Mouse (Mus musculus) thymus, postnatal 36 days (tissue): Measurements from ENCODE around the gene Cadm3.

Experiments used
- DNase-seq, 2 experiments: peaks; one replicate each; pipeline ENCODE4 v3.0.0; 2022; ENCODE audit warnings: mixed read lengths in 2 of 2

The Cadm3 gene

GRCm38 (mm10) chr1:173357799-173358198 is 9.7 kb downstream of the Cadm3 start:
- DNase-seq, result no peak

GRCm38 (mm10) chr1:173356699-173357098 is 10.8 kb downstream of the Cadm3 start:
- no peak for DNase-seq

- no peak for DNase-seq
Measured at GRCm38 (mm10) chr1:173355107-173355846, 12.2 kb downstream of the Cadm3 start.

GRCm38 (mm10) chr1:173350372-173350957 is 17.0 kb downstream of the Cadm3 start, which contains the start of gene Aim2:
TSS of gene Aim2 (plus strand) at chr1:173350879.
- no peak for DNase-seq

- peak in 1 of 2 experiments; percentile 9 for DNase-seq
Measured at GRCm38 (mm10) chr1:173349946-173350345, 17.5 kb downstream of the Cadm3 start.

GRCm38 (mm10) chr1:173349192-173349591 is 18.3 kb downstream of the Cadm3 start:
- no peak for DNase-seq

GRCm38 (mm10) chr1:173348527-173348926 is 19.0 kb downstream of the Cadm3 start:
- DNase-seq, result no peak

- DNase-seq, result no peak
Measured at GRCm38 (mm10) chr1:173345112-173345511, 22.4 kb downstream of the Cadm3 start.

- DNase-seq, result no peak
Measured at GRCm38 (mm10) chr1:173343934-173344333, 23.6 kb downstream of the Cadm3 start.

GRCm38 (mm10) chr1:173342425-173342824 is 25.1 kb downstream of the Cadm3 start:
- no peak for DNase-seq

- DNase-seq, result peak in 1 of 2 experiments; percentile 28
Measured at GRCm38 (mm10) chr1:173339543-173339942, 28.0 kb downstream of the Cadm3 start.

GRCm38 (mm10) chr1:173337008-173337407 is 30.5 kb downstream of the Cadm3 start:
- DNase-seq, result no peak

GRCm38 (mm10) chr1:173335903-173336302 is 31.6 kb downstream of the Cadm3 start:
- DNase-seq, result no peak

GRCm38 (mm10) chr1:173333312-173334253 is 33.9 kb downstream of the Cadm3 start, which contains the start of gene Ackr1:
TSS of gene Ackr1 (minus strand) at chr1:173333750.
- no peak for DNase-seq

- no peak for DNase-seq
Measured at GRCm38 (mm10) chr1:173332418-173332817, 35.1 kb downstream of the Cadm3 start.

GRCm38 (mm10) chr1:173329743-173330142 is 37.8 kb downstream of the Cadm3 start:
- no peak for DNase-seq

GRCm38 (mm10) chr1:173329185-173329584 is 38.3 kb downstream of the Cadm3 start:
- no peak for DNase-seq

- no peak for DNase-seq
Measured at GRCm38 (mm10) chr1:173328446-173328845, 39.0 kb downstream of the Cadm3 start.

- DNase-seq, result no peak
Measured at GRCm38 (mm10) chr1:173326552-173326951, 40.9 kb downstream of the Cadm3 start.

GRCm38 (mm10) chr1:173325395-173325794 is 42.1 kb downstream of the Cadm3 start:
- DNase-seq, result no peak

GRCm38 (mm10) chr1:173324961-173325360 is 42.5 kb downstream of the Cadm3 start:
- no peak for DNase-seq

GRCm38 (mm10) chr1:173323839-173324585 is 43.5 kb downstream of the Cadm3 start:
- no peak for DNase-seq
